Mouse (Mus musculus) stomach, embryonic 14.5 days (tissue): ENCODE measurements at regions not wholly inside any gene's neighbourhood (a gene's known extent, or its start where the extent isn't known, plus 50 kb on each side); places are given as distances from the start of the nearest gene placed in this dataset.
A peak's percentile ranks its signal among the peaks of the same experiment; 100 is the strongest.

Experiments used
- ATAC-seq: fragments of 200-750 bp; cut with Nextera tagmentation; 2 replicates; pipeline ENCODE4 v1.8.0; 2017; ENCODE audit warnings: low read depth, moderate TSS enrichment; ENCODE audit not compliant: insufficient number of reproducible peaks, insufficient read depth, low FRiP score
- H3K27ac ChIP-seq: fragments of 300-500 bp; sonication (generic); 2 replicates; pipeline ENCODE4 v1.5.1; 2014; ENCODE audit warnings: mild to moderate bottlenecking, low read length, moderate library complexity, mixed read lengths
- H3K27me3 ChIP-seq: fragments of 300-500 bp; sonication (generic); 2 replicates; pipeline ENCODE4 v1.6.1; 2014; ENCODE audit warnings: low read length, control low read depth, mixed read lengths; ENCODE audit not compliant: control insufficient read depth, insufficient read depth
- H3K36me3 ChIP-seq: fragments of 300-500 bp; sonication (generic); 2 replicates; pipeline ENCODE4 v1.6.1; 2014; ENCODE audit warnings: mild to moderate bottlenecking, control low read depth, low read length, moderate library complexity, mixed read lengths; ENCODE audit not compliant: control insufficient read depth, insufficient read depth
- H3K4me1 ChIP-seq: fragments of 300-500 bp; sonication (generic); 2 replicates; pipeline ENCODE4 v1.6.1; 2014; ENCODE audit warnings: low read length, control low read depth, mixed read lengths; ENCODE audit not compliant: control insufficient read depth, insufficient read depth
- H3K4me2 ChIP-seq: fragments of 300-500 bp; sonication (generic); replicated peaks from 2 replicates; pipeline ENCODE4 v1.6.1; 2014; ENCODE audit warnings: low read depth, low read length, control low read depth
- H3K4me3 ChIP-seq: fragments of 300-500 bp; sonication (generic); 2 replicates; pipeline ENCODE4 v1.5.1; 2014; ENCODE audit warnings: low read depth, low read length, control low read depth
- H3K9ac ChIP-seq: fragments of 300-500 bp; sonication (generic); replicated peaks from 2 replicates; pipeline ENCODE4 v1.6.1; 2014; ENCODE audit warnings: low read depth, mild to moderate bottlenecking, control low read depth, low read length, moderate library complexity, mixed read lengths
- H3K9me3 ChIP-seq: fragments of 300-500 bp; sonication (generic); 2 replicates; pipeline ENCODE4 v1.6.1; 2016; ENCODE audit warnings: low read depth, low read length, control low read depth; ENCODE audit not compliant: control insufficient read depth
- WGBS: fragments of 180-500 bp; shearing (Covaris S2); extraction: QIAGEN DNeasy Blood & Tissue Kit; methylation state at CpG from one replicate; pipeline ENCODE4 v1.1.7; 2014; 5-methylcytosine and 5-hydroxymethylcytosine counted together

DNA sequence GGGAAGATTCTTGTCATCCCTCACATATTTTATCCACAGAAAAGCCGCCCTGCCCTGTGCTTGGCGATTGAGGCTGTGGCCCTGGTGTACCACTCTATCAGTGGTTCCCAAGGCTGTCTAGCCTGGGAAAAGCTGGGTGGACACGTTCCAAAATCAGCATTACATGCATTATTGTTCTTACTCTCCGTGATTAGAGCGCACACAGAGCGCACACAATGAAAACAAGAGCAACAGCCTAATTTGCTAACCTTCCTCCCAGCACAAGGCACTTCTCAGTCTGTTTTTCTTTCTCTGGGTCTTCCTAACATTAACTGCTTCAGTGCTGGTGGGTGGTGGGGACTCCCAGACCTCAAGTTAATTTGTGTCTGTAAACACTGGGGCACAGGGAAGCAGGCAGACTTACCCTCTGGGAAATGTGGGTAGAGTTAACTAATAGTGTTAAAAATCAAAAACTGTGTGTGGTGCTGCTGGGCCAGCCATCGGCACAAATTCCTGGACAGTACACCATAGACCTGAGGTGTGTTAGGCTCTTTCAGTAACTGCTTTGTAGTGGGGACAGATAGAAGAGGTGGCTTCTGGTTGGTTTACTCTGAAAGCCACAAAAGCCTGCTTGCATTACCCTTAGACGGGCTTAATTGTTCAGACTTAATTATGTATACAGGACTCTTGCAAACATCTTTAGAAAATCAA, 137.8 kb upstream of the Hey2 start:
- Histone ChIP-seq H3K9ac (no peak overlapping the region), H3K9me3 (no peaks in the 10 kb centered on the region), H3K36me3 (no peaks in the 10 kb centered on the region), H3K4me2 (peak overlapping the region; percentile 26), H3K4me1 (no peaks in the 10 kb centered on the region; the same call in 1 of the 2 replicates), H3K27me3 (no peaks in the 10 kb centered on the region), H3K27ac (no peak overlapping the region), H3K4me3 (peak overlapping the region; percentile 15; the same call in 1 of the 2 replicates)
- WGBS: 9% methylated on average over 8 of the region's 8 CpGs
- no peak for ATAC-seq

DNA sequence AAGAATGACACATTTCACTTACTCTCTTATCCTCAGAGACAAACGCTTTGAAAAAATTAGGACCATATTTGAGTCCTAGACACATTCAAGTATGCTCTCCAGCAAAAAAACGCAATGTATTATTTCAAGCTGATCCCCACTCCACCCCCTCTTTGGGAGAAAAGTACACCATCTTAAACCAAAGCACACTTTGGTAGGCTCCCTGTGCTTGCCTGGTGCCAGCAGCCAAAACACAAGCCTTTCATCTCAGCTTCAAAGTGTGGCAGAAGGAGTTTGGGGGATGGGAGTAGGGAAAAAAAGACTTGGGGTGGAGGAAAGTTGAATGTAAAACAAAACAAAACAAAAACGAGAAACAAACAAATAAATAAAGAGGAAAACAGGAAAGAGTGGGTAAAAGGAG, 137.2 kb upstream of the Hey2 start:
- Histone ChIP-seq H3K36me3 (no peaks in the 10 kb centered on the region), H3K27me3 (no peaks in the 10 kb centered on the region), H3K9ac (no peak overlapping the region), H3K9me3 (no peaks in the 10 kb centered on the region), H3K4me3 (peak overlapping the region; percentile 15; the same call in 1 of the 2 replicates), H3K27ac (no peak overlapping the region), H3K4me2 (peak overlapping the region; percentile 26), H3K4me1 (no peaks in the 10 kb centered on the region; the same call in 1 of the 2 replicates)
- WGBS: 26% methylated on average over 3 of the region's 3 CpGs
- ATAC-seq: no peak

DNA sequence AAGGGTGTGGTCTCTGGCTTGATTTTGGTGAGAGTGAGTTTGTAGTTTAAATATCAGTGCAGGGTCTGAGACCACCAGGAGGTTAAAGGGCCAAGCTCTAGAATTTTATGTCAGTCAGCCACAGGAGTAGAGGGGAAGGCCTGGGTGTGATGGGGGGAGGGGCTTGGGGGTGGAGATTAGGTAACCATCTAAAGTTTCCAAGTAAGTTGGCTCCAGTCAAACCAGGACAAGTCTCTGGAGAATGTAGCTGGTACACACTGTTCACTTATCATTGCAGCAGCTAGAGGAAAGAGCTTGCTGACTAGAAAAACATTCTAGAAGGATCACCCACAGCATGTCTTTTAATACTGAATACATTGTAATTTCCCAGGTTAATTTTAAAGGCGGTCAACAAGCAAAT, 123.6 kb upstream of the Hey2 start:
- Histone ChIP-seq H3K27me3 (no peaks in the 10 kb centered on the region), H3K27ac (no peak overlapping the region), H3K4me2 (no peak overlapping the region), H3K9me3 (no peaks in the 10 kb centered on the region), H3K4me1 (no peaks in the 10 kb centered on the region), H3K4me3 (no peak overlapping the region), H3K36me3 (no peaks in the 10 kb centered on the region), H3K9ac (no peak overlapping the region)
- ATAC-seq: no peak
- 97% methylated on average over 1 of the region's 1 CpGs for WGBS

DNA sequence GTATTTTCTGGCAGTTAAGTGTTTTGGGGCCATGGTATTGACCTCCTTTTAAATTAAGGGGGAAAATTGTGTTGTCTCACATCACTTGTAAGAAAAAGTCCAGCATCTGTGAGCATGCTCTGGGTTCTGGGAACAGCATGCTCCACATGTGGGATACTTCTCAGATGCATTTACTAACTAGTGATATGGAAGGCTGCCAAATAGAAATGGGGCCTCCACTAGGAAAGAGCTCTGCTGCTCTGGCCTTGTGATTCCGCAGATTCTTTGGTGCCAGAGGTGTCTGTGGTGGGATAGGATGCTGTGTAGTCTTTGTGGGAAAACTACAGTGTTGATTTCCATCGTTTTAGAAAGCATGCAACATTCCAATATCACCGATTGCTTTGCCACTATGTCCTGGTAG, 111.2 kb upstream of the Hey2 start:
- Histone ChIP-seq H3K36me3 (no peaks in the 10 kb centered on the region), H3K4me2 (no peak overlapping the region), H3K27me3 (no peaks in the 10 kb centered on the region), H3K27ac (no peak overlapping the region), H3K4me3 (no peak overlapping the region), H3K9ac (no peak overlapping the region), H3K9me3 (no peaks in the 10 kb centered on the region), H3K4me1 (no peaks in the 10 kb centered on the region)
- ATAC-seq: 0 out of 2 replicates have a peak, but pooled peaks have one; percentile 58
- 61% methylated on average over 3 of the region's 3 CpGs for WGBS

DNA sequence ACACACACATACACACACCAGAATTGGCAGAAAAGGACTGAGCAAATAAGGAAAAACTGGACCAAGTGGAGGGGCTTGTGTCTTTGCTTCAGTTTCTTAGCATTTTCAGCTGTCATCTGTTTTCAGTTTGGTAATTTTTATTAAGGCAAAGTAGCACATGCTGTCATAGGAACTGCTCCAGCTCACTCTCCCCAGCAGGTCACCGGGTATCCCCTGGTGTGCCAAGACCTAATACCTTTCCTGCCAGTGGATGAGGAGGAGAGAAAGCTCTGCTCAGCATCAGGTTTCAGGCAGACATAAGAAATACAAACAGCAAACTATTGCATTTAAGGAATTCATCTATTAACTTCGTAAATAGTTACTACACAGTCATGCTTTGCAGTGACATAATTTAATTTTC, 109.8 kb upstream of the Hey2 start:
- Histone ChIP-seq H3K36me3 (no peaks in the 10 kb centered on the region), H3K9me3 (no peaks in the 10 kb centered on the region), H3K27me3 (no peaks in the 10 kb centered on the region), H3K4me3 (no peak overlapping the region), H3K4me1 (no peaks in the 10 kb centered on the region), H3K27ac (no peak overlapping the region), H3K9ac (no peak overlapping the region), H3K4me2 (no peak overlapping the region)
- WGBS: 64% methylated on average over 2 of the region's 2 CpGs
- ATAC-seq: no peak

DNA sequence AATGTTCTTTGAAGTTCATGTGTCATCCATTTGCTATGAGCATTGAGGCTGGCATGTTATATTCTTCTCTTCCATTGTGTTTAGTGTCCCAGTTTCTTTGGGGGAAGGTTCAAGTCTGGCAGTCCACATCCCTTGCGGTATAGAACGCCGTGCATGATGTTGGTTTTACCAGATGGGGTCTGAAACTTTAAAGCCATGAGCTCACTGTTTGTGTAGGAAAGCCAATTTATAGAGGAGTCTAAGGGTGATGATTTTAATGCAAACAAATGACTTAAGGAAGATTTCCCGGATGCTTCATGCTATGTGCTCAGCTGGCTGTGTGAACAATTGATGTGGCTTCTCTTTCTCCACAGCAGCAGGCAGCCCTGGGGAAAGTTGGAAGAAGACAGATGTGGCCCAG, 104.0 kb upstream of the Hey2 start:
- Histone ChIP-seq H3K36me3 (no peaks in the 10 kb centered on the region), H3K9ac (no peak overlapping the region), H3K4me1 (0 out of 2 replicates have a peak, but pooled peaks cover 4% of the 10 kb centered on the region), H3K4me3 (no peak overlapping the region), H3K27ac (no peak overlapping the region), H3K4me2 (no peak overlapping the region), H3K27me3 (no peaks in the 10 kb centered on the region), H3K9me3 (no peaks in the 10 kb centered on the region)
- 42% methylated on average over 4 of the region's 4 CpGs for WGBS
- peak; percentile 53; the same call in 1 of the 2 replicates for ATAC-seq

DNA sequence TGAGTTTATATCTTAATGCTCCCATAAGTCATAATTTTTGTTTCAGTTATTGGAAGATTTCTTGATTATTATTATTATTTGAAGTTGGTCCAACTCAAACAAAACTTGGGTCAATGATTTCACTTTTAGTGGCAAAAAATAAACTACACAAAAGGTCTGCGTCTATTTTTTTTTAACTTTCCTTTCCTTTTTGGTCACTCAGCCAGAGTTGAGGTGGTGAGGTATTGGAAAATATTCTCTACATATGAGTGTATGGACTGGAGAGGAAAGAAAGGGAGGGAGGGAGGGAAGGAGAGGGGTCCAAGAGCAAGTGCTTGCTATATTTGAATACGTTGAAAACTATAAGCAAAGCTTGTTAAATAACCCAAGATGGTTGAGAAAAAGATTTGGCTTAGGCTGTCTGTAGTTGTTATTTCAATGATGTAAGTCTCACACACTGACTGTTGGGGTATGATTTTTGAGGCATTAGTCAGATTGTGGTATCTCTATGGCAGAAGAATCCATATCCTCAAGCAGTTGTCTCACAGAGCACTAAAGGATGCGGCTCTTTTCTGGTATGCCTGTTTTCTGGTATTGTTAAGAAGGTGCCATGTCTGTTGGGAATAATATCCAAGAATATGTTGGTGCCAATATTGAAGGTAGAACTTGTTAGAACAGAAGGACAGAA, 75.9 kb upstream of the Hey2 start:
- no peaks in the 10 kb centered on the region for H3K36me3 ChIP-seq
- H3K9ac ChIP-seq: no peak overlapping the region
- H3K4me3 ChIP-seq: no peak overlapping the region
- ATAC-seq: no peak
- no peak overlapping the region for H3K4me2 ChIP-seq
- no peaks in the 10 kb centered on the region for H3K4me1 ChIP-seq
- H3K9me3 ChIP-seq: no peaks in the 10 kb centered on the region
- H3K27ac ChIP-seq: no peak overlapping the region
- no peaks in the 10 kb centered on the region for H3K27me3 ChIP-seq
- 85% methylated on average over 3 of the region's 3 CpGs for WGBS

DNA sequence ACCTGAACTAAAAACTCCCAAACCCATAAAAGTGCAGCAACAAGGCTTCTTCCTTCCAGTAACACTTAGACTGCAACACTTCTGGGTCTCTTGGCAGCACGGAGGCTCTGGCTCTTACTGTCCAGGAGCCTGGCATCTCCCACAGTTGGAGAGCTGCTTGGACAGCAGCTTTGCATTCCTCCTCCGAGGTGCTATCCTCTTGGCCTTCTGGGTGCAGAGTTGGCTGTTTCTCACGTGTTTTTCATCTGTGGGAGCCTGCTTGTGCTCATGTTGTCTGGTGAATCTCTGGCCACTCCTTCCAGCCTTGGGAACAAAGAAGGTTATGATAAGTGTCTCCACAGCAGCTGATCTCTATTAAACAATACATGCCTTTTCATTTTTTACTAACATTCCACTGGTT, 51.2 kb upstream of the Hey2 start:
- no peaks in the 10 kb centered on the region for H3K27me3 ChIP-seq
- no peak for ATAC-seq
- 39% methylated on average over 3 of the region's 3 CpGs for WGBS
- H3K36me3 ChIP-seq: no peaks in the 10 kb centered on the region
- no peaks in the 10 kb centered on the region for H3K9me3 ChIP-seq
- H3K4me3 ChIP-seq: no peak overlapping the region
- H3K27ac ChIP-seq: no peak overlapping the region
- H3K4me2 ChIP-seq: no peak overlapping the region
- H3K4me1 ChIP-seq: no peaks in the 10 kb centered on the region
- H3K9ac ChIP-seq: no peak overlapping the region
